Mouse (Mus musculus) heart, adult 2 months (tissue): Measurements from ENCODE around the gene Palld. TPM values are rescaled to one million over a fixed set of nuclear protein-coding genes. Genes with fewer than 3 reads are reported as not detected.
A peak's percentile ranks its signal among the peaks of the same experiment; 100 is the strongest.

Experiments
- DNase-seq, 2 experiments: peaks; one replicate each; pipeline ENCODE4 v3.0.0; 2021
- H3K27ac ChIP-seq: fragments of 200-600 bp; 2 replicates; pipeline ENCODE4 v1.8.1; 2022
- H3K27me3 ChIP-seq: fragments of 200-500 bp; 2 replicates; pipeline ENCODE4 v1.6.1; 2012; ENCODE audit warnings: mild to moderate bottlenecking, low read length, inconsistent platforms, mixed read lengths; ENCODE audit not compliant: control insufficient read depth, insufficient read depth
- H3K36me3 ChIP-seq: fragments of 200-500 bp; 2 replicates; pipeline ENCODE4 v1.6.1; 2012; ENCODE audit warnings: low read length, inconsistent platforms; ENCODE audit not compliant: control insufficient read depth, insufficient read depth
- H3K4me1 ChIP-seq: fragments of 200-500 bp; 2 replicates; pipeline ENCODE4 v1.6.1; 2011; ENCODE audit warnings: low read length; ENCODE audit not compliant: control insufficient read depth, insufficient read depth
- H3K4me3 ChIP-seq: fragments of 200-600 bp; 2 replicates; pipeline ENCODE4 v1.8.1; 2022
- H3K79me2 ChIP-seq: fragments of 200-500 bp; replicated peaks from 2 replicates; pipeline ENCODE4 v1.6.1; 2012; ENCODE audit warnings: mild to moderate bottlenecking, inconsistent platforms, low read length, moderate library complexity, mixed read lengths; ENCODE audit not compliant: control insufficient read depth, insufficient read depth
- H3K9ac ChIP-seq: fragments of 200-500 bp; 2 replicates; pipeline ENCODE4 v1.6.1; 2012; ENCODE audit warnings: low read depth, mild to moderate bottlenecking, control low read depth, inconsistent platforms, low read length, mixed read lengths
- CTCF ChIP-seq: fragments of 200-600 bp; IDR thresholded peaks from 2 replicates; pipeline ENCODE4 v1.8.1; 2022; ENCODE audit warnings: antibody characterized with exemption, mild to moderate bottlenecking, moderate library complexity
- EP300 ChIP-seq: fragments of 200-500 bp; IDR thresholded peaks from 2 replicates; pipeline ENCODE4 v1.6.1; 2011; ENCODE audit warnings: low read depth, low read length, control low read depth; ENCODE audit not compliant: insufficient read depth
- POLR2A ChIP-seq: fragments of 200-500 bp; IDR thresholded peaks from 2 replicates; pipeline ENCODE4 v1.6.1; 2011; ENCODE audit warnings: mild to moderate bottlenecking, low read depth, low read length, control low read depth; ENCODE audit not compliant: insufficient read depth
- WGBS: fragments of 180-500 bp; shearing (Covaris S2); methylation state at CpG from one replicate; pipeline ENCODE4 v1.1.7; 2018; 5-methylcytosine and 5-hydroxymethylcytosine counted together
- intact Hi-C: fragments of 180-260 bp; cut with DNase I; formaldehyde crosslinking; loops from one replicate; pipeline ENCODE4 v1.15.1; 2025
- polyA plus RNA-seq: library from polyadenylated mRNA; depleted of rRNA; stranded (reverse); fragments of >200 nt; gene quantifications from 2 replicates; pipeline ENCODE4 v1.2.3, GENCODE M21; 2012
- total RNA-seq, 2 experiments: library from RNA; stranded (reverse); gene quantifications; 2 replicates each; pipeline ENCODE4 v1.2.3; 2021

The Palld gene
- total and polyA plus RNA-seq, 3 experiments, result 60.3 to 188 (median 169) TPM

DNA sequence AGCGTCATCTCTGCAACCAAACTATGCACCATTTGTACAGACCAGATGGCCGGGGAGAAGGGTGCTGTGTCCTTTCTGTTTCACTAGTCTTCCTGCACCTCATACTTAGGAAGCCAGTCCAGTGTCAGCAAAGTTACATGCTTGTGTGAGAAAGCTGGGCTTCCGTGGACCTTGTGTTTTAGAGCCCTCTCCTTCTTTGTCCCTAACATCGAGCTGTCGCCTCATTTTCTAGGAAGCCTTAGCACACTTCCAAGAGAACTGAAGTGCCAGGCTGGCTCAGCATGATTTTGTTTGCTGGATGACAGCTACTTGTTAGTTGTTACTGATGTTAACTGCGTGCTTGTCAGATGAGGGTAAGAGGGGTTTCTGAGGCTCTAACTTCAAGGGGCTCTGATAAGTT, 329.8 kb downstream of the Palld start:
- 67% methylated on average over 6 of the region's 6 CpGs for WGBS
- no peak overlapping the region for H3K9ac ChIP-seq
- TF ChIP-seq POLR2A, result no peak
- no peak for TF ChIP-seq CTCF
- TF ChIP-seq EP300, result no peak
- H3K27ac ChIP-seq, result peak overlapping the region; percentile 47; the same call in 1 of the 2 replicates
- H3K79me2 ChIP-seq, result peaks cover 1% of the 10 kb centered on the region; the same call in 1 of the 2 replicates
- H3K4me1 ChIP-seq, result peaks cover 29% of the 10 kb centered on the region
- no peaks in the 10 kb centered on the region for H3K27me3 ChIP-seq
- peaks cover 22% of the 10 kb centered on the region for H3K36me3 ChIP-seq
- intact Hi-C loops, result loop anchor here (5.0 kb wide), 1 partner anchor 45 kb away; no protein-coding TSS in a partner anchor
- H3K4me3 ChIP-seq, result no peak overlapping the region
- no peak for DNase-seq

DNA sequence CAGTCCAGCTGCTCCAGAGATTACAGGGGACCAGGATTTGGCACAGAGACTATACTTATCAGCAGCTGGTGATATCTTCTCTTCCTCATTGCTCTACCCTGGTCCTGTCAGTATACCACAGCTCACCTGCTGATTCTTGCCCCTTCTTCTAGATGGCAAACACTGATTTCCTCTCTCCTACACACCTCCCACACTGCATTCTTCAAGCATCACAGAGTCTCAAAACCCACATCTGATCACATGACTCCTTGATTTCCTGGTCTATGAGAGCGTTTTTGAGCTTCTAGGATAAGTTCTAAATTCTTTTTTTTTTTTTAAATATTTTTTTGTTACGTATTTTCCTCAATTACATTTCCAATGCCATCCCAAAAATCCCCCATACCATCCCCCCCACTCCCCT, 331.9 kb downstream of the Palld start:
- intact Hi-C loops, result loop anchor here (5.0 kb wide), 1 partner anchor 47 kb away; no protein-coding TSS in a partner anchor
- DNase-seq, result no peak
- Histone ChIP-seq H3K36me3 (peaks cover 18% of the 10 kb centered on the region), H3K4me3 (no peak overlapping the region), H3K9ac (no peak overlapping the region), H3K27ac (peak overlapping the region; percentile 70; the same call in 1 of the 2 replicates), H3K27me3 (no peaks in the 10 kb centered on the region), H3K79me2 (peaks cover 4% of the 10 kb centered on the region; the same call in 1 of the 2 replicates), H3K4me1 (peaks cover 25% of the 10 kb centered on the region)
- TF ChIP-seq CTCF (no peak), POLR2A (no peak)
- WGBS, result 85% methylated on average over 2 of the region's 2 CpGs

DNA sequence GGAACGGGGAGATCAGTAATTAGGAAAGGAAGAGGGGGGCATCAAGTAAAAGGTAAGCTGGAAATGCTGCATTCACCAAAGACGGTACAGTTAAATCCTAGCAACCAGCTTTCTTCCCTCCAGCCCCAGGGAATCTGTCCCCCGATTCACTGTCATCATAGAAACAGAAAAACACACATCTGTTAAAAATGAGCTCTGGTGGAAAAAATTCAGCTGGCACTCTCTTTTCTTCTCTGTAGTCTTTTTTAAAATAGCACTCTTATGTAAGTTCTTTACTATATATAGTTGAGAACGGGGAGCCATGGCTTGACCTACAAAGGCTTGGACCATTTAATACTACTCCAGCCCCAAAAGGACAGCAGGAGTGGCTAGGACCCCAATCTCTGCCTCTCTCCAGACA, 332.8 kb downstream of the Palld start:
- Histone ChIP-seq H3K79me2 (peaks cover 4% of the 10 kb centered on the region), H3K9ac (peak overlapping the region; percentile 58), H3K4me3 (no peak overlapping the region), H3K36me3 (peaks cover 9% of the 10 kb centered on the region), H3K27me3 (no peaks in the 10 kb centered on the region), H3K27ac (peak overlapping the region; percentile 70), H3K4me1 (peaks cover 18% of the 10 kb centered on the region)
- TF ChIP-seq CTCF (no peak), POLR2A (no peak), EP300 (no peak)
- WGBS, result 38% methylated on average over 4 of the region's 4 CpGs
- no peak for DNase-seq
- intact Hi-C loops, result loop anchor here (5.0 kb wide), 1 partner anchor 48 kb away; no protein-coding TSS in a partner anchor

DNA sequence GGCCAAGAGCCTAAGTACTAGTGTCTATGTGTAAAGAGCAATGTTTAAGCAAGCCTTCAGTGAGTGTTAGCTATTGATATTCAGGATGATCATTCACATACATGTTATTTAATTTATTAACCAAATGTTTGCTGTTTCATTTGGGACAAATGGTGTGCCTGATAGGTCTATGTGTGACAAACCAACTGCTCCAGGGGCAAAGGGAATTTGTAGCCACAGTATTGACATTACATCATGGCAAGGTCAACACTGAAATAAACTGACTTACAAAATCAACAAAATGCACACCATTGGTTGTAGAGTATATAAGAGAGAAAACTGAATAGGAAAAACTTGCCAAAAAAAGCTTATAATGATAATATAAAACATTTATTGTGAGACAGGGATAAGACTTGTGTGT, 333.3 kb downstream of the Palld start:
- intact Hi-C loops, result no loop called here
- TF ChIP-seq EP300 (no peak), POLR2A (no peak)
- Histone ChIP-seq H3K9ac (no peak overlapping the region), H3K4me1 (peaks cover 16% of the 10 kb centered on the region), H3K27ac (peak overlapping the region; percentile 70), H3K4me3 (no peak overlapping the region), H3K36me3 (peaks cover 8% of the 10 kb centered on the region), H3K79me2 (peaks cover 4% of the 10 kb centered on the region), H3K27me3 (no peaks in the 10 kb centered on the region)
- DNase-seq, result no peak

DNA sequence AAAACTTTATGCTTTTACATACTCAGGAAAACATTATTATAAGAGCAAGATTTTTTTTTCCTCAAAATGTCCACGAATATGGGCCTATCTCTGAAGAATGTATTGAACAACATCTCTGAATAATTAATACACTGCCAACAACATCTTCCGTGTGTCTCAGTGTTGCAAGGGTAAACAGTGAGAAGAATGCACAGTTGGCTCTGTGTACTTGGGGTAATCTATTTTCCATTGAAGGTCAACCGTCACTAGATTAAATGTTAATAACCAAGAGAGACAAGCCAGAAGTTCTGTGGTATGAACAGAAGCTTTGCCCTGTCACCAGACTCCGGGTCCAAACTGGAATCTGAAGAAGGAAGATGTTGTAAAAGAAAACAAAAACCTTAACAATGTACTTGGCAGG, 339.1 kb downstream of the Palld start:
- intact Hi-C loops, result no loop called here
- DNase-seq, result no peak
- Histone ChIP-seq H3K36me3 (peaks cover 13% of the 10 kb centered on the region), H3K4me3 (no peak overlapping the region), H3K9ac (no peak overlapping the region), H3K27me3 (no peaks in the 10 kb centered on the region), H3K4me1 (peaks cover 9% of the 10 kb centered on the region), H3K79me2 (peaks cover 4% of the 10 kb centered on the region), H3K27ac (no peak overlapping the region)
- 55% methylated on average over 4 of the region's 4 CpGs for WGBS
- no peak for TF ChIP-seq CTCF
- no peak for TF ChIP-seq EP300
- no peak for TF ChIP-seq POLR2A

DNA sequence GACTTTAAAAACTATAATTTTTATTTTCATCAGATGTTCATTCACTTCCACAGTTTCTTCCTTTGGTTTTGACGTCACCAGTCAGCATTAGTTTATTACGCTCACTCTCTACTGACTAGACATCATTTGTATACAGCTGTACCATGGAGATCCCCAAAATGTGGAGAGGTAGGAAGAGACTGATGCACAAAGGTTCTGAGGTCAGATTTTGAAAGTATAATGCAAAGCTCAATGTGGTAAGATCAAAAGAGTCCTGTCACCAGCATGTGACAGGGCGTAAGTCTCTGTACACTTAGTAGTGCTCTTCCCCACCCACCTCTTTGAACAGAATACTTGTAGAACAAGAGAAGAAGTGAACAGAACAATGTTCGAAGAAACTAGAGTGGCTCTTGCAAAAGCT, 339.9 kb downstream of the Palld start:
- Histone ChIP-seq H3K4me3 (no peak overlapping the region), H3K9ac (no peak overlapping the region), H3K27me3 (no peaks in the 10 kb centered on the region), H3K79me2 (peaks cover 4% of the 10 kb centered on the region), H3K36me3 (peaks cover 13% of the 10 kb centered on the region), H3K27ac (no peak overlapping the region), H3K4me1 (peaks cover 13% of the 10 kb centered on the region)
- no peak for DNase-seq
- intact Hi-C loops, result no loop called here
- WGBS, result 90% methylated on average over 4 of the region's 4 CpGs
- TF ChIP-seq EP300 (no peak), POLR2A (no peak), CTCF (no peak)
